Mouse (Mus musculus): ENCODE results near the gene Swap70.

Swap70 gene

GRCm38 (mm10) chr7:110271814-110272213, 50.3 kb downstream of the Swap70 start:
- no peak for DNase-seq (ENCODE audit: low read depth, low spot score)

GRCm38 (mm10) chr7:110272434-110272833, 50.9 kb downstream of the Swap70 start:
- no peak for DNase-seq (ENCODE audit: low read depth, low spot score)

GRCm38 (mm10) chr7:110277734-110278245, 56.3 kb downstream of the Swap70 start:
- no peak for DNase-seq (ENCODE audit: low read depth, low spot score)

GRCm38 (mm10) chr7:110279183-110279582, 57.7 kb downstream of the Swap70 start:
- DNase-seq (ENCODE audit: low read depth, low spot score): no peak

- no peak for DNase-seq (ENCODE audit: low read depth, low spot score)
Measured at GRCm38 (mm10) chr7:110281435-110282256, 60.1 kb downstream of the Swap70 start.

GRCm38 (mm10) chr7:110282797-110283196, 61.3 kb downstream of the Swap70 start:
- no peak for DNase-seq (ENCODE audit: low read depth, low spot score)

GRCm38 (mm10) chr7:110283484-110284275, 62.2 kb downstream of the Swap70 start:
- DNase-seq (ENCODE audit: low read depth, low spot score): no peak

- no peak for DNase-seq (ENCODE audit: low read depth, low spot score)
Measured at GRCm38 (mm10) chr7:110285076-110285848, 63.8 kb downstream of the Swap70 start.

- DNase-seq (ENCODE audit: low read depth, low spot score): no peak
Measured at GRCm38 (mm10) chr7:110285849-110286151, 64.3 kb downstream of the Swap70 start.

- no peak for DNase-seq (ENCODE audit: low read depth, low spot score)
Measured at GRCm38 (mm10) chr7:110286198-110286732, 64.8 kb downstream of the Swap70 start.

- peak; percentile 61 for DNase-seq (ENCODE audit: low read depth, low spot score)
Measured at GRCm38 (mm10) chr7:110286838-110287475, 65.4 kb downstream of the Swap70 start.

GRCm38 (mm10) chr7:110287476-110288071, 66.1 kb downstream of the Swap70 start:
- no peak for DNase-seq (ENCODE audit: low read depth, low spot score)

- no peak for DNase-seq (ENCODE audit: low read depth, low spot score)
Measured at GRCm38 (mm10) chr7:110288191-110288604, 66.7 kb downstream of the Swap70 start.

- no peak for DNase-seq (ENCODE audit: low read depth, low spot score)
Measured at GRCm38 (mm10) chr7:110288731-110289191, 67.2 kb downstream of the Swap70 start.

GRCm38 (mm10) chr7:110289647-110290046, 68.1 kb downstream of the Swap70 start:
- DNase-seq (ENCODE audit: low read depth, low spot score): no peak

- DNase-seq (ENCODE audit: low read depth, low spot score): no peak
Measured at GRCm38 (mm10) chr7:110296889-110297603, 75.5 kb downstream of the Swap70 start.

GRCm38 (mm10) chr7:110297611-110298010, 76.1 kb downstream of the Swap70 start:
- DNase-seq (ENCODE audit: low read depth, low spot score): no peak

GRCm38 (mm10) chr7:110298090-110298489, 76.6 kb downstream of the Swap70 start:
- DNase-seq (ENCODE audit: low read depth, low spot score): no peak

- no peak for DNase-seq (ENCODE audit: low read depth, low spot score)
Measured at GRCm38 (mm10) chr7:110298739-110299410, 77.4 kb downstream of the Swap70 start.

Data from R1 (cell line).